ENCODE assay signal across 16 mouse cellular contexts in the genomic region with DNA sequence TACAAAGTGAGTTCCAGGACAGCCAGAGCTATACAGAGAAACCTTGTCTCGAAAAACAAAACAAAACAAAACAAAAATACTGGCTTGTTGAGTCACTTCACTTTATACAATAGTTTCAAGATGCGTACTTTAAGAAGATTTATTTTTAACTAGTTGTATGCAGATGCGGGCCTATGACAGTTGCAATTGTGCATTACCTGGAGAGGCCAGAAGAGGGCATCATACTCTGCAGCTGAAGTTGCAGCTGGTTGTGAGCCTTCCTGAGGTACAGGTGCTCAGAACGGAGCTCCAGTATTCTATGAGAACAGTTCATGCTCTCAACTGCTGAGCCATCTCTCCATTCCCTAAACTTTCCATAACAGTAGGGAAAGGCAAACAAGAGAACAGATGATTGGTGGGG.
DNase-seq lines count a peak whose midpoint lies in the region; ATAC-seq lines count a peak whose summit lies in the region.
"Had no signal": no experiment of that assay in that cellular context is flagged by ENCODE, and none has a peak within 500 bp of the region (broad histone marks: within the 10 kb centered on the region; RNA-seq: fewer than 3 reads in every experiment).

No protein-coding gene starts in this region.

- no peak for ATAC-seq in limb, embryonic 11.5 days (ENCODE audit: insufficient number of reproducible peaks, low FRiP score, low TSS enrichment, low read depth)
- ATAC-seq: midbrain, embryonic 13.5 days had no signal

- no peak overlapping the region for H3K4me3 ChIP-seq in limb, embryonic 11.5 days (ENCODE audit: low read depth, low read length)
- no peak overlapping the region for H3K4me3 ChIP-seq in limb, embryonic 10.5 days
- H3K4me3 ChIP-seq: embryonic facial prominence, embryonic 13.5 days; forebrain, embryonic 10.5 days; limb, embryonic 12.5 days; midbrain, embryonic 13.5 days had no signal

- no peaks in the 10 kb centered on the region for H3K27me3 ChIP-seq in limb, embryonic 11.5 days (ENCODE audit: control insufficient read depth, insufficient read depth, low read length)
- H3K27me3 ChIP-seq in limb, embryonic 10.5 days (ENCODE audit: low read depth, poor library complexity, severe bottlenecking) = no peaks in the 10 kb centered on the region
- H3K27me3 ChIP-seq: embryonic facial prominence, embryonic 13.5 days; midbrain, embryonic 13.5 days had no signal

- no peak overlapping the region for H3K9ac ChIP-seq in limb, embryonic 11.5 days (ENCODE audit: low read length)
- H3K9ac ChIP-seq: embryonic facial prominence, embryonic 13.5 days; limb, embryonic 12.5 days; midbrain, embryonic 13.5 days had no signal

- DNase-seq in embryo, embryonic 10.5 days (ENCODE audit: low spot score) = peak; percentile 24
- no peak for DNase-seq in embryo, embryonic 11 days
- peak; percentile 44 for DNase-seq in limb, embryonic 11.5 days (ENCODE audit: low spot score)
- DNase-seq in limb, embryonic 10.5 days (ENCODE audit: low spot score) = no peak
- DNase-seq in A20 (ENCODE audit: low read depth, low spot score) = peak; percentile 19
- peak; percentile 56 for DNase-seq in R1 (ENCODE audit: low read depth, low spot score)
- no peak for DNase-seq in right cerebral cortex, postnatal 36 days (ENCODE audit: low spot score in 2 of 2)
- DNase-seq in right cerebral cortex, postnatal 14 days = no peak
- DNase-seq: cerebellum, adult 9-11 months; gastrocnemius, postnatal 10 days; heart, postnatal 14 days; kidney, postnatal 14 days had no signal

- H3K4me2 ChIP-seq in limb, embryonic 11.5 days (ENCODE audit: low read depth, severe bottlenecking) = no peak overlapping the region
- H3K4me2 ChIP-seq: embryonic facial prominence, embryonic 13.5 days; limb, embryonic 12.5 days; midbrain, embryonic 13.5 days had no signal

- WGBS in limb, embryonic 11.5 days = 85% methylated on average over 4 of the region's 4 CpGs
- WGBS in limb, embryonic 10.5 days = 80% methylated on average over 4 of the region's 4 CpGs

- H3K36me3 ChIP-seq in limb, embryonic 11.5 days (ENCODE audit: control insufficient read depth, insufficient read depth, low read length) = no peaks in the 10 kb centered on the region
- no peaks in the 10 kb centered on the region for H3K36me3 ChIP-seq in limb, embryonic 10.5 days
- H3K36me3 ChIP-seq: embryonic facial prominence, embryonic 13.5 days; forebrain, embryonic 10.5 days; limb, embryonic 12.5 days; midbrain, embryonic 13.5 days had no signal

- no peaks in the 10 kb centered on the region for H3K9me3 ChIP-seq in limb, embryonic 11.5 days (ENCODE audit: control insufficient read depth, low read length)
- H3K9me3 ChIP-seq in limb, embryonic 10.5 days (replicated peaks) = no peaks in the 10 kb centered on the region
- H3K9me3 ChIP-seq: embryonic facial prominence, embryonic 13.5 days; forebrain, embryonic 10.5 days; limb, embryonic 12.5 days; midbrain, embryonic 13.5 days had no signal

- no peaks in the 10 kb centered on the region for H3K4me1 ChIP-seq in limb, embryonic 11.5 days (ENCODE audit: control insufficient read depth, insufficient read depth, low read length)
- H3K4me1 ChIP-seq in limb, embryonic 10.5 days = no peaks in the 10 kb centered on the region
- H3K4me1 ChIP-seq: embryonic facial prominence, embryonic 13.5 days; limb, embryonic 12.5 days had no signal

- no peak overlapping the region for H3K27ac ChIP-seq in limb, embryonic 11.5 days (replicated peaks; ENCODE audit: low read depth, low read length)
- H3K27ac ChIP-seq in limb, embryonic 10.5 days = no peak overlapping the region
- H3K27ac ChIP-seq: embryonic facial prominence, embryonic 13.5 days; forebrain, embryonic 10.5 days; limb, embryonic 12.5 days; midbrain, embryonic 13.5 days had no signal

Comparison
In these comparisons a context has a peak if more than half of its experiments do, and no peak if none do; other contexts are left out.
1. DNase-seq: peak in embryo, embryonic 10.5 days (single experiment), limb, embryonic 11.5 days (single experiment), A20 (single experiment) and R1 (single experiment); none in embryo, embryonic 11 days (single experiment), limb, embryonic 10.5 days (single experiment), right cerebral cortex, postnatal 36 days (0 of 2) and right cerebral cortex, postnatal 14 days (single experiment).